Comparison of ENCODE assay signal across 15 mouse cellular contexts in genomic region chr11:117240861-117241738, GRCm38 (mm10). TPM values are rescaled to one million over a fixed set of nuclear protein-coding genes. Genes with fewer than 3 reads are reported as not detected.
DNase-seq lines count a peak whose midpoint lies in the region; ATAC-seq and TF ChIP-seq lines count a peak whose summit lies in the region.
"Had no signal": no experiment of that assay in that cellular context is flagged by ENCODE, and none has a peak within 500 bp of the region (broad histone marks: within the 10 kb centered on the region; RNA-seq: fewer than 3 reads in every experiment).

No protein-coding gene starts in this region.

- no peak overlapping the region for H3K4me3 ChIP-seq in heart, postnatal 0 days (ENCODE audit: low read depth, low read length)
- 0 out of 2 replicates have a peak overlapping the region, but pooled peaks have one; percentile 2 for H3K4me3 ChIP-seq in E14TG2a.4 (replicated peaks; ENCODE audit: low read length)
- H3K4me3 ChIP-seq: erythroblast, embryonic 14.5 days; neural tube, embryonic 13.5 days had no signal

- H3K9me3 ChIP-seq in heart, postnatal 0 days (replicated peaks; ENCODE audit: control insufficient read depth, low read length), result no peaks in the 10 kb centered on the region
- no peaks in the 10 kb centered on the region for H3K9me3 ChIP-seq in E14TG2a.4 (ENCODE audit: low read length)
- H3K9me3 ChIP-seq: neural tube, embryonic 13.5 days had no signal

- intact Hi-C loops in heart, postnatal 14 days (cut with DNase I), result loop anchor here (2.0 kb wide), 1 partner anchor 26 kb away; no protein-coding TSS in a partner anchor

- H3K4me1 ChIP-seq in heart, postnatal 0 days (ENCODE audit: control insufficient read depth, insufficient read depth), result peaks cover 3% of the 10 kb centered on the region; the same call in 1 of the 2 replicates
- H3K4me1 ChIP-seq in E14TG2a.4 (replicated peaks; ENCODE audit: low read depth, low read length), result peaks cover 51% of the 10 kb centered on the region

- H3K27me3 ChIP-seq in heart, postnatal 0 days (ENCODE audit: control insufficient read depth, insufficient read depth, low read length), result no peaks in the 10 kb centered on the region; the same call in 1 of the 2 replicates
- H3K27me3 ChIP-seq in E14TG2a.4 (ENCODE audit: insufficient read depth, low read length), result peaks cover 3% of the 10 kb centered on the region
- H3K27me3 ChIP-seq: neural tube, embryonic 13.5 days had no signal

- WGBS in heart, postnatal 0 days, result 63% methylated on average over 11 of the region's 11 CpGs

- no peak for ATAC-seq in heart, postnatal 0 days (ENCODE audit: insufficient read depth, low read depth)
- ATAC-seq: forebrain, embryonic 14.5 days had no signal

- H3K36me3 ChIP-seq in heart, postnatal 0 days (replicated peaks; ENCODE audit: control insufficient read depth, insufficient read depth, low read length), result no peaks in the 10 kb centered on the region
- no peaks in the 10 kb centered on the region for H3K36me3 ChIP-seq in E14TG2a.4 (ENCODE audit: insufficient read depth, low read length)
- H3K36me3 ChIP-seq: neural tube, embryonic 13.5 days had no signal

- H3K9ac ChIP-seq in heart, postnatal 0 days (replicated peaks; ENCODE audit: low read depth, low read length), result no peak overlapping the region
- H3K9ac ChIP-seq: neural tube, embryonic 13.5 days had no signal

- no peak for TF ChIP-seq EP300 in heart, postnatal 0 days (IDR thresholded peaks at IDR 0.05; ENCODE audit: low read depth)

- no peak overlapping the region for H3K4me2 ChIP-seq in heart, postnatal 0 days (ENCODE audit: low read depth, low read length)
- H3K4me2 ChIP-seq: neural tube, embryonic 13.5 days had no signal

- H3K27ac ChIP-seq in heart, postnatal 0 days (ENCODE audit: low read depth), result no peak overlapping the region
- H3K27ac ChIP-seq: neural tube, embryonic 13.5 days had no signal

- peak; percentile 63 for DNase-seq in adrenal gland, adult 2 months
- DNase-seq in adrenal gland, postnatal 36 days, result no peak
- peak; percentile 55 for DNase-seq in heart, postnatal 0 days (ENCODE audit: low spot score)
- no peak for DNase-seq in heart, postnatal 14 days
- DNase-seq in 3T3-L1 (ENCODE audit: low read depth, low spot score), result peak; percentile 73
- DNase-seq in T-cell, adult 2 months (ENCODE audit: low spot score), result no peak
- no peak for DNase-seq in left cerebral cortex, adult 11 months (ENCODE audit: low spot score)
- DNase-seq: cerebellum, postnatal 10 days; kidney, adult 2 months; kidney, postnatal 25 days; layer of hippocampus, adult 9-11 months had no signal

- no peak for TF ChIP-seq CTCF in heart, postnatal 0 days (IDR thresholded peaks at IDR 0.05; ENCODE audit: low read depth)
- no peak for TF ChIP-seq CTCF in E14TG2a.4 (conservative IDR thresholded peaks at IDR 0.05; ENCODE audit: low read length)

RNA-seq across cellular contexts. Expression of gene Sept9, which starts 41.6 kb away (rescaled TPM):
- total RNA-seq in adrenal gland, adult 2 months (2021), result 100 to 1,000 TPM; 143 to 149 TPM
- 46.5 and 53.7 TPM in 2 replicates for polyA plus RNA-seq in adrenal gland, adult 2 months (2012; rRNA removed)
- 100 to 1,000 TPM; 117 to 134 TPM for total RNA-seq in adrenal gland, postnatal 36 days (2021)
- total RNA-seq in heart, postnatal 0 days (2014; rRNA removed; ENCODE audit: low replicate concordance), result 57.8 and 64.2 TPM in 2 replicates
- 30.5 and 31.6 TPM in 2 replicates for polyA plus RNA-seq in heart, postnatal 0 days (2015; fragmentation: Nextera tagmentation; extraction: Ambion mirVana)
- 10 to 100 TPM; 44.6 to 45.7 TPM for total RNA-seq in heart, postnatal 14 days (2021)

Comparison
In these comparisons a context has a peak if more than half of its experiments do, and no peak if none do; other contexts are left out.
1. DNase-seq: peak in adrenal gland, adult 2 months (single experiment), heart, postnatal 0 days (single experiment) and 3T3-L1 (single experiment); none in adrenal gland, postnatal 36 days (0 of 2), heart, postnatal 14 days (0 of 2), T-cell, adult 2 months (single experiment) and left cerebral cortex, adult 11 months (single experiment).